Mouse (Mus musculus): Measurements from ENCODE around the gene Dolk. TPM values are rescaled to one million over a fixed set of nuclear protein-coding genes. Genes with fewer than 3 reads are reported as not detected.

Dolk gene
- 21.1 and 21.9 TPM in 2 replicates for polyA plus RNA-seq (2015; fragmentation: Nextera tagmentation; extraction: Ambion mirVana)

DNA sequence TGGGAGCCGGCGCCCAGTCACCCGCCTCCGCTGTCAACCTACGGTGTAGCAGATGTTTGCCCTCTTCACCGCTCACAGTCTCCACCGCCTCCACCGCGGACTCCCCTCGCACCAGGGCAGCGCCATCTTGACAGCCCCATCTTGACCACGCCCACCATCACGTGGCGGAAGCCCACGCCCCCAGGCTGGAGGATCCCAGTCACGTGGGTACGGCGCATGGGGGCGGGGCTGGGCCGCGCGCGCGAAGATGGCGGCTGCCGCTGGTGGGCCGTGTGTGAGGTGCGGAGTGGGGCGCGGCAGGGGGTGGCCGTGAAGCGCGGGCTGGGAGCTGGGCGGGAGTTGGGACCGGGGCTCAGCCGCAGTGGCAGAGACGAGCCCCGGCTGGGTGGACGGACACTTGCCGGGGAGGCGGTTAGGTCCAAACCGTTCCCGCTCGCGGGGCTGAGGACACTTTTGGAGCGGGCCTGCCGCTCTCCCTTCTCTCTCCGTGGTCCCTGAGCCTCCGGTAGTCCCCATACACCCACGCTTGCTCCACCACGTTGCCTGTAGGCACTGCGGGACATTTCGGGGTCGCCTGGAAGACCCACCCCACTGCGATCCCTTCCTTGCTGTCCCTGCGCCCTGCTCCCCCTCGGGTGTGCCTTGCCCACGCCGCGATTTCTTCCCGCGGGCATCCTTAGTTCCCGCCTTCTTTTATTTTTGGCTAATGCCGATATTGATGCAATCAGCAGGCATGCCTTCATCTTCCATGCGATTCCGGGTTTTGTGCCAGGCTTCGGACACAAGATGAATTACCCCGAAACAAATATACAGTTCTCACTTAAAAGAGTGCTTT is at the start of gene Dolk, which contains the start of gene Nup188:
Gene Dolk (minus strand): TSS at position 143 of the 835 bp plus-strand sequence.
Gene Nup188 (plus strand): TSS at position 206 of the 835 bp plus-strand sequence.
- H3K9me3 ChIP-seq (ENCODE audit: control insufficient read depth, low read length), result no peaks in the 10 kb centered on the region
- WGBS, result under 1% methylated on average over 66 of the region's 68 CpGs

GRCm38 (mm10) chr2:30335324-30335723 is 49.2 kb upstream of the Dolk start:
- ATAC-seq (ENCODE audit: low FRiP score, low TSS enrichment) (no peak), DNase-seq (ENCODE audit: low spot score) (no peak)
- no peak overlapping the region for H3K4me3 ChIP-seq (ENCODE audit: low read depth, low read length)
- peaks cover 39% of the 10 kb centered on the region for H3K36me3 ChIP-seq (ENCODE audit: control insufficient read depth, insufficient read depth, low read length)
- no peaks in the 10 kb centered on the region for H3K27me3 ChIP-seq (ENCODE audit: control insufficient read depth, insufficient read depth, low read length)
- WGBS, result 96% methylated on average over 2 of the region's 2 CpGs
- no peak for TF ChIP-seq CTCF (IDR thresholded peaks at IDR 0.05; ENCODE audit: low read depth)
- no peak for TF ChIP-seq EP300 (optimal IDR thresholded peaks at IDR 0.05)
- H3K27ac ChIP-seq (replicated peaks), result no peak overlapping the region
- H3K9ac ChIP-seq (ENCODE audit: low read length), result no peak overlapping the region
- no peaks in the 10 kb centered on the region for H3K4me1 ChIP-seq (replicated peaks; ENCODE audit: control insufficient read depth, insufficient read depth)
- no peak overlapping the region for H3K4me2 ChIP-seq (replicated peaks; ENCODE audit: low read depth)
- no peaks in the 10 kb centered on the region for H3K9me3 ChIP-seq (ENCODE audit: control insufficient read depth, low read length)

More for the DNA sequence above, at the start of gene Dolk, which contains the start of gene Nup188:
- ATAC-seq (ENCODE audit: low FRiP score, low TSS enrichment) (peak; percentile 93), DNase-seq (ENCODE audit: low spot score) (peak; percentile 97)
- H3K4me1 ChIP-seq (replicated peaks; ENCODE audit: control insufficient read depth, insufficient read depth), result peaks cover 5% of the 10 kb centered on the region; the same call in 1 of the 2 replicates
- H3K36me3 ChIP-seq (ENCODE audit: control insufficient read depth, insufficient read depth, low read length), result no peaks in the 10 kb centered on the region
- H3K4me2 ChIP-seq (replicated peaks; ENCODE audit: low read depth), result peak within 1 kb of the TSS; percentile 89
- H3K4me3 ChIP-seq (ENCODE audit: low read depth, low read length), result peak within 1 kb of the TSS; percentile 85
- no peaks in the 10 kb centered on the region for H3K27me3 ChIP-seq (ENCODE audit: control insufficient read depth, insufficient read depth, low read length)
- TF ChIP-seq CTCF (IDR thresholded peaks at IDR 0.05; ENCODE audit: low read depth), result no peak
- TF ChIP-seq EP300 (optimal IDR thresholded peaks at IDR 0.05), result no peak
- peak within 1 kb of the TSS; percentile 83 for H3K27ac ChIP-seq (replicated peaks)
- H3K9ac ChIP-seq (ENCODE audit: low read length), result peak within 1 kb of the TSS; percentile 87

GRCm38 (mm10) chr2:30328791-30329190 is 42.7 kb upstream of the Dolk start:
- no peak overlapping the region for H3K4me2 ChIP-seq (replicated peaks; ENCODE audit: low read depth)
- TF ChIP-seq CTCF (IDR thresholded peaks at IDR 0.05; ENCODE audit: low read depth), result no peak
- H3K4me3 ChIP-seq (ENCODE audit: low read depth, low read length), result no peak overlapping the region
- no peaks in the 10 kb centered on the region for H3K9me3 ChIP-seq (ENCODE audit: control insufficient read depth, low read length)
- H3K9ac ChIP-seq (ENCODE audit: low read length), result no peak overlapping the region
- peaks cover 42% of the 10 kb centered on the region for H3K36me3 ChIP-seq (ENCODE audit: control insufficient read depth, insufficient read depth, low read length)
- no peaks in the 10 kb centered on the region for H3K27me3 ChIP-seq (ENCODE audit: control insufficient read depth, insufficient read depth, low read length)
- DNase-seq (ENCODE audit: low spot score) (no peak), ATAC-seq (ENCODE audit: low FRiP score, low TSS enrichment) (no peak)
- no peak overlapping the region for H3K27ac ChIP-seq (replicated peaks)
- 81% methylated on average over 3 of the region's 3 CpGs for WGBS
- H3K4me1 ChIP-seq (replicated peaks; ENCODE audit: control insufficient read depth, insufficient read depth), result no peaks in the 10 kb centered on the region

DNA sequence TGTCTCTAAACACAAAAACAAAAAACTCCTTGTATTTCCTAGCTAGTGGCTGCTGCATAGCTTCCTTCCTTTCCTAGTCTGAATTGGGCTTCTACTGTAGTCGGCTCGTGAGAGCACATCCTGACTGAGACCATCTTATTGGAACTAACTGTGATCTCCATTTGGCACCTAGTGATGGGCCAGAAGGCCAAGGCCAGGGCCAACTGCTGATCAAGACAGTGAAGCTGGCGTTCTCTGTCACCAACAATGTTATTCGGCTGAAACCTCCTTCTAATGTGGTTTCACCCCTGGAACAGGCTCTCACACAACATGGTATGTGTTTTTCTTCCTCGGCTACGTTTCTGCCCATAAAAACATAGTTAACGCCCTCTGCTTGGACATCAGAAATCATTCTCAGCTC is 41.1 kb upstream of the Dolk start:
- Histone ChIP-seq H3K9ac (ENCODE audit: low read length) (no peak overlapping the region), H3K27ac (replicated peaks) (no peak overlapping the region), H3K9me3 (ENCODE audit: control insufficient read depth, low read length) (no peaks in the 10 kb centered on the region), H3K4me2 (replicated peaks; ENCODE audit: low read depth) (no peak overlapping the region), H3K27me3 (ENCODE audit: control insufficient read depth, insufficient read depth, low read length) (no peaks in the 10 kb centered on the region), H3K36me3 (ENCODE audit: control insufficient read depth, insufficient read depth, low read length) (peaks cover 34% of the 10 kb centered on the region), H3K4me3 (ENCODE audit: low read depth, low read length) (no peak overlapping the region), H3K4me1 (replicated peaks; ENCODE audit: control insufficient read depth, insufficient read depth) (no peaks in the 10 kb centered on the region)
- WGBS, result 91% methylated on average over 7 of the region's 7 CpGs
- TF ChIP-seq EP300 (optimal IDR thresholded peaks at IDR 0.05) (no peak), CTCF (IDR thresholded peaks at IDR 0.05; ENCODE audit: low read depth) (no peak)
- DNase-seq (ENCODE audit: low spot score) (no peak), ATAC-seq (ENCODE audit: low FRiP score, low TSS enrichment) (no peak)

- H3K27me3 ChIP-seq (ENCODE audit: control insufficient read depth, insufficient read depth, low read length), result no peaks in the 10 kb centered on the region
- no peak overlapping the region for H3K9ac ChIP-seq (ENCODE audit: low read length)
- peaks cover 32% of the 10 kb centered on the region for H3K36me3 ChIP-seq (ENCODE audit: control insufficient read depth, insufficient read depth, low read length)
- H3K4me2 ChIP-seq (replicated peaks; ENCODE audit: low read depth), result no peak overlapping the region
- DNase-seq (ENCODE audit: low spot score), result no peak
- no peaks in the 10 kb centered on the region for H3K4me1 ChIP-seq (replicated peaks; ENCODE audit: control insufficient read depth, insufficient read depth)
- no peak for ATAC-seq (ENCODE audit: low FRiP score, low TSS enrichment)
- H3K27ac ChIP-seq (replicated peaks), result no peak overlapping the region
- TF ChIP-seq CTCF (IDR thresholded peaks at IDR 0.05; ENCODE audit: low read depth), result no peak
- no peak for TF ChIP-seq EP300 (optimal IDR thresholded peaks at IDR 0.05)
- H3K4me3 ChIP-seq (ENCODE audit: low read depth, low read length), result no peak overlapping the region
- no peaks in the 10 kb centered on the region for H3K9me3 ChIP-seq (ENCODE audit: control insufficient read depth, low read length)
- 90% methylated on average over 5 of the region's 5 CpGs for WGBS
Observed at GRCm38 (mm10) chr2:30325296-30325695, 39.2 kb upstream of the Dolk start.

DNA sequence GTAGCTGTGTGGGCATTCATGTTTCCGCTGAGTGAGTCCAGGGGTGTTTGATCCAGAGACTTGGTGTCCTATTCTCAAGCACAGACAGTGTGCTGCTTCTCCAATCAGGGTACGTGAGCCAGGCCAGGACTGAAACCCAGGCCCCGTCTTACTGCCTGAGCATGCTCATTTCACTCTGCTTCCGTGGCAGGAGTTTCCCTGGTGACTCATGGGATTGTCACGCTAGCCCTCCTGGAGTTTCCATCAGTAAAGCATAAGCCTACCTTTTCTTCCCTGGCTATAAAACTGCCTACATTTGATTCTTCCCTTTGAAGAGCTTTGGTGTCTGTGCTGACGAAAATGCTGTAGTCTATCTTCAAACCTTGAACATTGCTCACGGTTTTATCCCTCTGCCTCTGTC is 37.0 kb upstream of the Dolk start:
- ATAC-seq (ENCODE audit: low FRiP score, low TSS enrichment) (no peak), DNase-seq (ENCODE audit: low spot score) (no peak)
- Histone ChIP-seq H3K27ac (replicated peaks) (no peak overlapping the region), H3K4me2 (replicated peaks; ENCODE audit: low read depth) (no peak overlapping the region), H3K4me3 (ENCODE audit: low read depth, low read length) (no peak overlapping the region), H3K9me3 (ENCODE audit: control insufficient read depth, low read length) (no peaks in the 10 kb centered on the region), H3K36me3 (ENCODE audit: control insufficient read depth, insufficient read depth, low read length) (peaks cover 28% of the 10 kb centered on the region), H3K27me3 (ENCODE audit: control insufficient read depth, insufficient read depth, low read length) (no peaks in the 10 kb centered on the region), H3K4me1 (replicated peaks; ENCODE audit: control insufficient read depth, insufficient read depth) (no peaks in the 10 kb centered on the region), H3K9ac (ENCODE audit: low read length) (no peak overlapping the region)
- 91% methylated on average over 7 of the region's 7 CpGs for WGBS
- TF ChIP-seq CTCF (IDR thresholded peaks at IDR 0.05; ENCODE audit: low read depth) (no peak), EP300 (optimal IDR thresholded peaks at IDR 0.05) (no peak)
